Mouse (Mus musculus) lung, postnatal 0 days (tissue): ENCODE data around the gene Iqcj. TPM values are rescaled to one million over a fixed set of nuclear protein-coding genes. Genes with fewer than 3 reads are reported as not detected.

Experiments used
- ATAC-seq: fragments of 200-750 bp; cut with Nextera tagmentation; 2 replicates; pipeline ENCODE4 v1.8.0; 2017; ENCODE audit warnings: moderate library complexity
- DNase-seq: peaks from one replicate; pipeline ENCODE4 v3.0.0-alpha.2; 2016; ENCODE audit warnings: low spot score
- H3K27ac ChIP-seq: fragments of 300-500 bp; sonication (generic); 2 replicates; pipeline ENCODE4 v1.5.1; 2014; ENCODE audit warnings: antibody characterized with exemption, mild to moderate bottlenecking, low read length, mixed read lengths
- H3K27me3 ChIP-seq: fragments of 300-500 bp; sonication (generic); replicated peaks from 2 replicates; pipeline ENCODE4 v1.6.1; 2014; ENCODE audit warnings: low read length, mixed read lengths; ENCODE audit not compliant: insufficient read depth
- H3K36me3 ChIP-seq: fragments of 300-500 bp; sonication (generic); 2 replicates; pipeline ENCODE4 v1.6.1; 2014; ENCODE audit warnings: low read length, mixed read lengths; ENCODE audit not compliant: insufficient read depth
- H3K4me1 ChIP-seq: fragments of 300-500 bp; sonication (generic); 2 replicates; pipeline ENCODE4 v1.6.1; 2014; ENCODE audit warnings: antibody characterized with exemption, low read depth, low read length, mixed read lengths; ENCODE audit not compliant: insufficient read depth
- H3K4me2 ChIP-seq: fragments of 300-500 bp; sonication (generic); replicated peaks from 2 replicates; pipeline ENCODE4 v1.6.1; 2014; ENCODE audit warnings: low read depth, mild to moderate bottlenecking, low read length, moderate library complexity, mixed read lengths
- H3K4me3 ChIP-seq: fragments of 300-500 bp; sonication (generic); 2 replicates; pipeline ENCODE4 v1.5.1; 2014; ENCODE audit warnings: low read depth, low read length
- H3K9ac ChIP-seq: fragments of 300-500 bp; sonication (generic); replicated peaks from 2 replicates; pipeline ENCODE4 v1.6.1; 2014; ENCODE audit warnings: low read depth, mild to moderate bottlenecking
- H3K9me3 ChIP-seq: fragments of 300-500 bp; sonication (generic); 2 replicates; pipeline ENCODE4 v1.6.1; 2016; ENCODE audit warnings: low read length, mixed read lengths
- CTCF ChIP-seq: IDR thresholded peaks from 2 replicates; pipeline ENCODE4 v1.5.1; 2016; ENCODE audit warnings: antibody characterized with exemption, mild to moderate bottlenecking
- EP300 ChIP-seq: IDR thresholded peaks from 2 replicates; pipeline ENCODE4 v1.6.1; 2016; ENCODE audit warnings: antibody characterized with exemption, mild to moderate bottlenecking, control low read depth
- WGBS: fragments of 180-500 bp; shearing (Covaris S2); extraction: QIAGEN DNeasy Blood & Tissue Kit; methylation state at CpG from one replicate; pipeline ENCODE4 v1.1.7; 2014; 5-methylcytosine and 5-hydroxymethylcytosine counted together
- polyA plus RNA-seq: library from polyadenylated mRNA; unstranded; fragments of >200 nt; fragmentation: Nextera tagmentation; extraction: Ambion mirVana; gene quantifications from 2 replicates; pipeline ENCODE4 v1.2.1, GENCODE M21; 2015

Gene Iqcj
- polyA plus RNA-seq, 1 experiment from 2014 or later = not detected

DNA sequence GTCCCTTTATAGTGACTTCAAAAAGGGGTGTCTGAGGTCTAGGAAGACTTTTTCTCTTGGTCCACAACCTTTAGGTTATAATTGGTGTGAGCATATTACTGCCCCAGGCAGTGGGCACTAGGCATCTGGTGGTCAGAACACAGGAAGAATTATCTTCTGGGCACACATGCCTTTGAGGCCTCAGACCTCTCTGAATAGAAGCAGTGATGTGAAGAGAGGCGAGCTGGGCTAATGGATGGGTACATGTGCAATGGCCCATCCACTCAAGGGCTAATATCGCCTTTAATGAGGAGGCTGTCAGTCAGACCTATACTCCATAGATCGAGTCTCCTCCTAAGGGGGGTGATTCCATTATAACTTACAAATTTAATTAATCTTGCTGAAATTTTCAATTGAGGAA, 7.7 kb upstream of the Iqcj start:
- Histone ChIP-seq H3K9ac (no peak overlapping the region), H3K4me1 (no peaks in the 10 kb centered on the region), H3K27me3 (no peaks in the 10 kb centered on the region), H3K4me2 (no peak overlapping the region), H3K36me3 (no peaks in the 10 kb centered on the region), H3K9me3 (no peaks in the 10 kb centered on the region), H3K4me3 (no peak overlapping the region), H3K27ac (no peak overlapping the region)
- TF ChIP-seq CTCF (no peak), EP300 (no peak)
- ATAC-seq (no peak), DNase-seq (no peak)
- 72% methylated on average over 3 of the region's 3 CpGs for WGBS

DNA sequence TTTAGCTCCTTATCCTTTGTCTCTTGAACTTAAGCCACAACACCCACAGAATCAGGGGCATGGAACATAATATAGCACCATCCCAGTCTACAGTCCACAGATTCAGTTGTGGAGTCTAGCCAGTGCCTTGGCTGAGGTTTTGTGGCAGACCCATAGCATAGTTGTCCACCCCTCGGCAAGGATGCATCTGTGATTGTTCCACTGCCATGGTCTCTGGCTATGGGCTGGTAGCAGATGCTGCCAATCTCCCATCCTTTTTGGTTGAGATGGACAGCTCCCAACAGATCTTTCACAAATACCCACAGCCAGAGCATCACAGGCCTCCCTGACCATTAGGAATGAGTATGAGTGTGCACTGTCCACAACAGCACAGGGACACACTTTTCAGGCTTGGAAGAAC, 5.8 kb upstream of the Iqcj start:
- Histone ChIP-seq H3K27me3 (no peaks in the 10 kb centered on the region), H3K36me3 (no peaks in the 10 kb centered on the region), H3K9me3 (no peaks in the 10 kb centered on the region), H3K4me2 (no peak overlapping the region), H3K4me3 (no peak overlapping the region), H3K27ac (no peak overlapping the region), H3K9ac (no peak overlapping the region), H3K4me1 (no peaks in the 10 kb centered on the region)
- 70% methylated on average over 1 of the region's 1 CpGs for WGBS
- no peak for TF ChIP-seq EP300
- no peak for TF ChIP-seq CTCF
- DNase-seq (no peak), ATAC-seq (no peak)

DNA sequence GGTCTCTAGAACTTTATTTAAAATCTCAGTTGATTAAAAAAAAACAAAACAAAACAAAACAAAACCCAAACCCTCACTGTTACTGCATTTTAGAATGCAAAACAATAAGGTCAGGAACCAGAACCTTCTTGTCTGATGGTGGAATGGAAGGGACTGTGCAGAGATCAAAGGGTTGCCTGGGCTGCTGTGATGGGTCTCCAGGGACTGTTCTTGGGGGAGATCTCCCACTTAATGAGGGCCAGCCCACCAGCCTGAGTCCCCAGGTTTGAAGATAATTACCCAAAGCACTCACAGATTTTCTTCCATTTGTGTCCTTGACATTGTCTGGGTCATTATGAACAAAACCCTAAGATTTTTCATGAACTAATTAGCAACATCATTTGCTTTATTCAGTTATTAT, 4.8 kb upstream of the Iqcj start:
- H3K9ac ChIP-seq = no peak overlapping the region
- H3K9me3 ChIP-seq = no peaks in the 10 kb centered on the region
- H3K4me1 ChIP-seq = no peaks in the 10 kb centered on the region
- TF ChIP-seq CTCF = no peak
- TF ChIP-seq EP300 = no peak
- H3K36me3 ChIP-seq = no peaks in the 10 kb centered on the region
- H3K27ac ChIP-seq = no peak overlapping the region
- H3K4me3 ChIP-seq = no peak overlapping the region
- H3K27me3 ChIP-seq = no peaks in the 10 kb centered on the region
- no peak overlapping the region for H3K4me2 ChIP-seq
- DNase-seq (no peak), ATAC-seq (no peak)

DNA sequence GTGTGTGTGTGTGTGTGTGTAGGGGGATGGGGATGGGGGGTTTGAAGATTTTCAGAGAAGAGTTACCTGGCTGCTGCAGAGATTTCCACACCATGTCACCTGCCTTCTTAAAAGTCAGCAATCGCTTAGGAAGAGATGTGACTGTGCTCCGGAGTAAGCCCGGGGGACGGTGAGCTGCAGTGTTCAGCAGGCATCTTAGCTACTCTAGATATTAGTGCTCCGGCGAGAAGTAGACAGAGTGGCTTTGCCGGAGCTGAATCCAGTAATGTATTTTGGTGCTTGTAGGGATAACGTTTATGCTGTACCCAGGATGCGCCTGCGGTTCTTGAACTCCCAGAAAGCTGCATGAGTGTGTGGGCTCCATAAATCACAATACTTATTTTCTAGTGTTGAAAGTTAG, 748 bp downstream of the Iqcj start:
- ATAC-seq (no peak), DNase-seq (no peak)
- H3K4me1 ChIP-seq = no peaks in the 10 kb centered on the region
- no peaks in the 10 kb centered on the region for H3K27me3 ChIP-seq
- no peak overlapping the region for H3K4me3 ChIP-seq
- WGBS = 73% methylated on average over 10 of the region's 10 CpGs
- H3K36me3 ChIP-seq = no peaks in the 10 kb centered on the region
- TF ChIP-seq EP300 = no peak
- H3K4me2 ChIP-seq = no peak overlapping the region
- no peak overlapping the region for H3K9ac ChIP-seq
- H3K27ac ChIP-seq = no peak overlapping the region
- H3K9me3 ChIP-seq = no peaks in the 10 kb centered on the region

DNA sequence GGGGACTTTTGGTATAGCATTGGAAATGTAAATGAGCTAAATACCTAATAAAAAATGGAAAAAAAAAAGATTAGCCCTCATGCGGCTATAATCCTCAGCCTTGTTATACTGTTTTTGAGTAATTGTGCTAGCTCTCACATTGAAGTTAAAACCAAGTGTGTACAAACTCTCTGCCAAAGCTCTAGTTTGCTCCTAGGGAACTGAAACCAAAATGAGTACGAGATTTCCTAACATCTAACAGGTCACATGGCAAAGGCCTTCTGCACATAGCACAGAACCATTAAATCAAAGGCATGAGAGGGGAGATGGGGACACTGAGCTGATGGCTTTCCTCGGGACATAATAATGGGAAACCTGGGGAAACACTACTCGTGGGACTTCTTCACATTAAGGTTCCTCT, 10.5 kb downstream of the Iqcj start:
- ATAC-seq = no peak
- no peak for DNase-seq
- no peak for TF ChIP-seq CTCF
- Histone ChIP-seq H3K27ac (no peak overlapping the region), H3K4me2 (no peak overlapping the region), H3K9me3 (no peaks in the 10 kb centered on the region), H3K9ac (no peak overlapping the region), H3K27me3 (no peaks in the 10 kb centered on the region), H3K4me1 (no peaks in the 10 kb centered on the region), H3K36me3 (no peaks in the 10 kb centered on the region), H3K4me3 (no peak overlapping the region)
- WGBS = 72% methylated on average over 4 of the region's 4 CpGs

DNA sequence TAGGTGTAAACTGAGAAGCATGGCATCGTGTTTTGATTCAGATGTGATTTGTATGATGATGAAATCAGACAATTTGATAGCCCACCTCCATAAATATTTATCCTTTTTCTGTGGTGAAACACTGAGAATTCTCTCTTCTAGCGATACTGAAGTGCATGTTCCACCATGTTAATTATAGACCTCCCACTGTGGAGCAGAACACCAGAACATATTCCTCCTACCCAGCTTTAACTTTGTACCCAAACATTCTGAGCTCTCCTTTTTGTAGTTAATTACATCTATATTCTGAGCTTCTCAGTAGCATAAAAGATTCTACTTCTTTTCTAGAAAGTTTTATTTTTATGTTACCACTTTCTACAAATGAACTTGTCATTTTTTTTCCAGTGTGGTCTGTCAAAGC, 16.6 kb downstream of the Iqcj start:
- ATAC-seq (no peak), DNase-seq (no peak)
- Histone ChIP-seq H3K36me3 (no peaks in the 10 kb centered on the region), H3K4me1 (no peaks in the 10 kb centered on the region), H3K9ac (no peak overlapping the region), H3K9me3 (no peaks in the 10 kb centered on the region), H3K4me2 (no peak overlapping the region), H3K27me3 (no peaks in the 10 kb centered on the region), H3K4me3 (no peak overlapping the region), H3K27ac (no peak overlapping the region)
- TF ChIP-seq EP300 = no peak
- 82% methylated on average over 2 of the region's 2 CpGs for WGBS

DNA sequence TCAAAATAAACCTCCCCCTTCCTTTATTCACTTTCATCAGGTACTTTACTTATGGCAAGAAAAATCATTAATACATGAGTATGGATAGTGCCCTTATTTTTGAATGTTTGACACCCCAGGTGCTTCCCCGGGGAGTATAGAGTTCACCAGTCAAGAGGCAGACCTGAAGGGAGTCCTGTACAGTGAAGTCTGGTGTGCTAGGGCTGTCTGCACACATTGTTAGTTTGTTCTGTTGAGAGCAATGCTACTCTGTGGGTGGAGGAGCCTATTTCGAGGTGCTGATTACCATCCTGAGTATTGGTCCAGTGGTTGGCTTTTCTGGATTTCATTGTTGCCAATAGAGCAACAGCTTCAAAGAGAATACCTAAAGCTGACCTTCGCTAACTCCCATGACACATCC, 26.1 kb downstream of the Iqcj start:
- H3K27ac ChIP-seq = no peak overlapping the region
- H3K36me3 ChIP-seq = no peaks in the 10 kb centered on the region
- no peaks in the 10 kb centered on the region for H3K4me1 ChIP-seq
- no peaks in the 10 kb centered on the region for H3K9me3 ChIP-seq
- TF ChIP-seq CTCF (no peak), EP300 (no peak)
- H3K9ac ChIP-seq = no peak overlapping the region
- H3K27me3 ChIP-seq = no peaks in the 10 kb centered on the region
- H3K4me3 ChIP-seq = no peak overlapping the region
- no peak for ATAC-seq
- no peak for DNase-seq
- no peak overlapping the region for H3K4me2 ChIP-seq
- WGBS = 72% methylated on average over 3 of the region's 3 CpGs
